Mouse (Mus musculus) bone marrow, adult 2 months (tissue): ENCODE measurements around the gene Adcy7.

Source experiments
- CTCF ChIP-seq: fragments of 200-500 bp; IDR thresholded peaks from 2 replicates; pipeline ENCODE4 v1.5.1; 2011; ENCODE audit warnings: low read length, control low read depth; ENCODE audit not compliant: control insufficient read depth, insufficient read depth
- POLR2A ChIP-seq: fragments of 200-500 bp; IDR thresholded peaks from 2 replicates; pipeline ENCODE4 v1.6.1; 2011; ENCODE audit warnings: low read depth, mild to moderate bottlenecking, control low read depth, low read length, borderline replicate concordance; ENCODE audit not compliant: control insufficient read depth

GRCm38 (mm10) chr8:88298733-88299103 lies 26.5 kb downstream of the Adcy7 start:
- TF ChIP-seq POLR2A, result no peak
- no peak for TF ChIP-seq CTCF
